Mouse (Mus musculus) liver, adult 2 months (tissue): Measurements from ENCODE around the gene Ahcyl1. TPM values are rescaled to one million over a fixed set of nuclear protein-coding genes. Genes with fewer than 3 reads are reported as not detected.

ENCODE experiments used
- DNase-seq: peaks from one replicate; pipeline ENCODE4 v3.0.0-alpha.2; 2011; ENCODE audit warnings: low read depth, low spot score; ENCODE audit errors: extremely low read depth
- H3K27ac ChIP-seq: fragments of 200-500 bp; replicated peaks from 2 replicates; pipeline ENCODE4 v1.5.1; 2012; ENCODE audit warnings: low read depth, mild to moderate bottlenecking, control low read depth, inconsistent platforms, low read length; ENCODE audit not compliant: insufficient read depth
- H3K27me3 ChIP-seq: fragments of 200-500 bp; 2 replicates; pipeline ENCODE4 v1.6.1; 2012; ENCODE audit warnings: mild to moderate bottlenecking, moderate library complexity, low read length, inconsistent platforms; ENCODE audit not compliant: control insufficient read depth, insufficient read depth
- H3K36me3 ChIP-seq: fragments of 200-500 bp; 2 replicates; pipeline ENCODE4 v1.6.1; 2012; ENCODE audit warnings: low read length, inconsistent platforms; ENCODE audit not compliant: control insufficient read depth, insufficient read depth
- H3K4me1 ChIP-seq: fragments of 200-500 bp; 2 replicates; pipeline ENCODE4 v1.6.1; 2011; ENCODE audit warnings: low read length; ENCODE audit not compliant: control insufficient read depth, insufficient read depth
- H3K4me3 ChIP-seq: fragments of 200-500 bp; 2 replicates; pipeline ENCODE4 v1.5.1; 2011; ENCODE audit warnings: low read depth, mild to moderate bottlenecking, control low read depth, low read length, moderate library complexity; ENCODE audit not compliant: insufficient read depth
- H3K79me2 ChIP-seq: fragments of 200-500 bp; 2 replicates; pipeline ENCODE4 v1.6.1; 2012; ENCODE audit warnings: inconsistent platforms, mild to moderate bottlenecking, low read length, moderate library complexity; ENCODE audit not compliant: control insufficient read depth, insufficient read depth
- H3K9ac ChIP-seq: fragments of 200-500 bp; 2 replicates; pipeline ENCODE4 v1.6.1; 2012; ENCODE audit warnings: low read depth, mild to moderate bottlenecking, control low read depth, inconsistent platforms, low read length
- CTCF ChIP-seq: fragments of 200-500 bp; IDR thresholded peaks from 2 replicates; pipeline ENCODE4 v1.5.1; 2011; ENCODE audit warnings: low read depth, low read length, control low read depth
- POLR2A ChIP-seq: fragments of 200-500 bp; IDR thresholded peaks from 2 replicates; pipeline ENCODE4 v1.6.1; 2011; ENCODE audit warnings: low read length, control low read depth; ENCODE audit not compliant: insufficient read depth; ENCODE audit errors: extremely low read depth
- WGBS: fragments of 180-500 bp; shearing (Covaris S2); methylation state at CpG from one replicate; pipeline ENCODE4 v1.1.7; 2018; 5-methylcytosine and 5-hydroxymethylcytosine counted together
- polyA plus RNA-seq: library from polyadenylated mRNA; depleted of rRNA; stranded (reverse); fragments of >200 nt; gene quantifications from 2 replicates; pipeline ENCODE4 v1.2.3, GENCODE M21; 2012
- total RNA-seq: library from RNA; depleted of rRNA; stranded (reverse); fragments of >200 nt; gene quantifications from 2 replicates; pipeline ENCODE4 v1.2.3, GENCODE M21; 2014

Gene Ahcyl1
- total and polyA plus RNA-seq, 2 experiments, result 42.3 to 52.9 TPM

DNA sequence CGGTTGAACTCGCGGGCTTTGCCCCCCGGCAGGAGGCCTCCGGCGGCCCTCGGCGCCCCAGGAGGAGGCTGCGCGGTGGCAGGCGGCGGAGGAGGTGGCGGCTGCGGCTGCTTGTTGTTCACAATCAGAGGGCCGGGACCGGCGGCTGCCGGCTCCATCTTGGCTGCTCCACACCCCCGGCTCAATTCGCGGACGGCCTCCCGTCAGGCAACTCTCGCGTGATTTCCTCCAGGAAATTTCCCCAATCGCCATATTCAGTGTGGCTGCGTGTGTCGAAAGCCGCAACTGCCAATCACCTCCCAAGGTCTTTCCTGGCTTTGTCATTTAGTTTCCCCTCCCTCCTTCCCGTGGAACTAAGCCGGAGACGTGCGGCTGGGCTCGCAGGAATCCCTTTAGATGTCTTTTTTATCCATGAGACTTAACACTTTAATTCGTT lies 64.8 kb downstream of the Ahcyl1 start, which contains the start of gene Strip1:
Gene Strip1 (minus strand): TSS at position 172 of the 436 bp plus-strand sequence.
- peak within 1 kb of the TSS; percentile 43 for H3K27ac ChIP-seq
- under 1% methylated on average over 35 of the region's 35 CpGs for WGBS

GRCm38 (mm10) chr3:107630682-107631522 lies 65.5 kb downstream of the Ahcyl1 start, which contains the start of gene Gm10961:
Gm10961 (plus strand) TSS chr3:107631322.
- Histone ChIP-seq H3K27me3 (no peaks in the 10 kb centered on the region), H3K36me3 (peaks cover 12% of the 10 kb centered on the region; the same call in 1 of the 2 replicates), H3K9ac (peak within 1 kb of the TSS; percentile 93), H3K27ac (peak within 1 kb of the TSS; percentile 43), H3K79me2 (no peaks in the 10 kb centered on the region; the same call in 1 of the 2 replicates), H3K4me1 (peaks cover 4% of the 10 kb centered on the region; the same call in 1 of the 2 replicates), H3K4me3 (peak within 1 kb of the TSS; percentile 90)
- WGBS, result 1% methylated on average over 48 of the region's 48 CpGs
- TF ChIP-seq CTCF (no peak), POLR2A (no peak)
- peak; percentile 70 for DNase-seq

More for the DNA sequence above, 64.8 kb downstream of the Ahcyl1 start, which contains the start of gene Strip1:
- Histone ChIP-seq H3K79me2 (no peaks in the 10 kb centered on the region; the same call in 1 of the 2 replicates), H3K4me3 (peak within 1 kb of the TSS; percentile 90), H3K27me3 (no peaks in the 10 kb centered on the region), H3K4me1 (peaks cover 4% of the 10 kb centered on the region; the same call in 1 of the 2 replicates), H3K36me3 (peaks cover 6% of the 10 kb centered on the region; the same call in 1 of the 2 replicates), H3K9ac (peak within 1 kb of the TSS; percentile 93)
- peak; percentile 88 for DNase-seq
- TF ChIP-seq POLR2A (0 out of 2 replicates have a peak, but pooled peaks have one; percentile 48), CTCF (no peak)

DNA sequence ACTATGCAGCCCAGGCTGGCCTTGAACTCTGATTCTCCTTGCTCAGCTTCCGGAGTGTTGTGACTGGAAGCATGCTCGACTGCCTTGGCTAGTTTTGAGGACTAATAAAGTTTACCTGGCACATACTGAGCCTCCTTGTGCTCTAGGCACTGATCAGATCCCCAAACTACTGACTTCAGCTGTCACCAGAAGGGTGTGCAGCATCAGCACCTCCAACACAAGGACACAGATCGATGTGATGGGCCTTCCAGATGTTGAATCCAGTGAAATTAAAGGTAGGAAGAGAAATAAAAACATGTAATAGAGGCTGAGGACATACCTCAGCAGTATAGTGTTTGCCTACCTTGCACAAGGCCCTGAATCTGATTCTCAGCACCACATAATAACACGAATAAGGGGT lies 66.9 kb downstream of the Ahcyl1 start:
- Histone ChIP-seq H3K27me3 (no peaks in the 10 kb centered on the region), H3K79me2 (no peaks in the 10 kb centered on the region; the same call in 1 of the 2 replicates), H3K27ac (no peak overlapping the region), H3K36me3 (peaks cover 18% of the 10 kb centered on the region; the same call in 1 of the 2 replicates), H3K4me3 (no peak overlapping the region), H3K4me1 (peaks cover 4% of the 10 kb centered on the region; the same call in 1 of the 2 replicates), H3K9ac (no peak overlapping the region)
- 83% methylated on average over 4 of the region's 4 CpGs for WGBS
- TF ChIP-seq POLR2A (no peak), CTCF (no peak)
- DNase-seq, result no peak

- no peak overlapping the region for H3K9ac ChIP-seq
- TF ChIP-seq CTCF (no peak), POLR2A (no peak)
- H3K4me3 ChIP-seq, result no peak overlapping the region
- H3K79me2 ChIP-seq, result no peaks in the 10 kb centered on the region; the same call in 1 of the 2 replicates
- peaks cover 4% of the 10 kb centered on the region; the same call in 1 of the 2 replicates for H3K4me1 ChIP-seq
- H3K27ac ChIP-seq, result no peak overlapping the region
- 97% methylated on average over 2 of the region's 2 CpGs for WGBS
- peaks cover 24% of the 10 kb centered on the region; the same call in 1 of the 2 replicates for H3K36me3 ChIP-seq
- H3K27me3 ChIP-seq, result no peaks in the 10 kb centered on the region
- no peak for DNase-seq
Observed at GRCm38 (mm10) chr3:107628551-107628950, 67.8 kb downstream of the Ahcyl1 start.

GRCm38 (mm10) chr3:107627641-107628040 lies 68.7 kb downstream of the Ahcyl1 start:
- 98% methylated on average over 7 of the region's 7 CpGs for WGBS
- Histone ChIP-seq H3K36me3 (peaks cover 32% of the 10 kb centered on the region), H3K27me3 (no peaks in the 10 kb centered on the region), H3K4me1 (peaks cover 4% of the 10 kb centered on the region; the same call in 1 of the 2 replicates), H3K9ac (no peak overlapping the region), H3K27ac (no peak overlapping the region), H3K4me3 (no peak overlapping the region), H3K79me2 (no peaks in the 10 kb centered on the region; the same call in 1 of the 2 replicates)
- no peak for TF ChIP-seq POLR2A
- TF ChIP-seq CTCF, result no peak
- DNase-seq, result no peak
